Mouse (Mus musculus): ENCODE measurements around the gene Grid1. TPM values are rescaled to one million over a fixed set of nuclear protein-coding genes. Genes with fewer than 3 reads are reported as not detected.

The Grid1 gene
- polyA plus RNA-seq, 2 experiments = 0.04 TPM; not detected in 1

DNA sequence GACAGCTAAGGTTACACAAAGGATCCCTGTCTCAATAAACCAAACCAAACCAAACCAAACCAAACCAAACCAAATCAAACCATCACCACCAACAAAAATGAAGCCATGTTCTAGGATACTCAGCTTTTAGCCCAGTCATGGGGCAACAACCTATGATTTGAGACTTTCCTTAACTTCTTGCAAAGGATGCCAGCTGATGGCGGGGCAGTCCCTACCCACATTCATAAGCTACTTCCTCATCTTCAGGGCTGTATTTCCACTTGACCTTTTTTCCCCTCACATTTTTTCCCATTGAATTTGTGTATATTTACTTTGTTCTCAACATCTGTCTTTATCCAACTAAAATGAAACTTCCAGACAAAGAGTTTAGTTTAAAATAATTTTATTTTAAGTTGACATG lies 135.8 kb downstream of the Grid1 start:
- H3K27me3 ChIP-seq (ENCODE audit: control insufficient read depth, insufficient read depth, low read length) = no peaks in the 10 kb centered on the region
- H3K9ac ChIP-seq (replicated peaks) = no peak overlapping the region
- no peak for ATAC-seq (ENCODE audit: insufficient read depth)
- TF ChIP-seq CTCF (IDR thresholded peaks at IDR 0.05; ENCODE audit: low read depth) (no peak), EP300 (IDR thresholded peaks at IDR 0.05; ENCODE audit: low read depth) (no peak)
- H3K27ac ChIP-seq = no peak overlapping the region
- 64% methylated on average over 1 of the region's 1 CpGs for WGBS (ENCODE audit: insufficient replicate concordance)
- no peak overlapping the region for H3K4me3 ChIP-seq (ENCODE audit: insufficient read depth in 1 of 2, low read depth in 2 of 2, low read length in 2 of 2)
- H3K9me3 ChIP-seq (ENCODE audit: control insufficient read depth, low read length) = no peaks in the 10 kb centered on the region
- no peak overlapping the region for H3K4me2 ChIP-seq (ENCODE audit: low read depth)
- no peaks in the 10 kb centered on the region for H3K4me1 ChIP-seq (replicated peaks; ENCODE audit: control insufficient read depth in 2 of 2, insufficient read depth in 2 of 2, low read length in 1 of 2)
- DNase-seq (ENCODE audit: low read depth in 3 of 3, low spot score in 3 of 3) = no peak
- H3K36me3 ChIP-seq (replicated peaks; ENCODE audit: control insufficient read depth, insufficient read depth, low read depth) = no peaks in the 10 kb centered on the region

DNA sequence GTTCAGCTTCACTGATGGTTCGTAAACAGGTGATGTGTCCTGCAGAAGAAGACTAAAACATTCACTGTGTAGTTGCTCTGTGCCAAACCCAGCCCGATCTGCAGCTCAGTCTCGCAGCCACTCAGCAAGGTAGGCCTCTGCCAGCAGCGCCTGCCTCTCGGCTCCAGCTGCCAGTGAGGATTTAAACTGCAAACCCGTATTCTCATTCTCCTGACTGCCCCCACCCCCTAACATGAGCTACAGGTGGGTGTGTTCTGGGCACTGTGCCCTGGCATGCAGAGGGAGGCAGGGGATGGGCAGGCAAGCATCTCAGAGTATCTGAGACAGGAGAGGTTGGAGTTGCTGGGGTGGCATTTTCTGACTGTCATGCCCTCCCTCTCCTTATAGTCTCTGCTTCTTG lies 140.3 kb downstream of the Grid1 start:
- no peak for ATAC-seq (ENCODE audit: insufficient read depth)
- Histone ChIP-seq H3K9ac (replicated peaks) (no peak overlapping the region), H3K27ac (no peak overlapping the region), H3K36me3 (replicated peaks; ENCODE audit: control insufficient read depth, insufficient read depth, low read depth) (no peaks in the 10 kb centered on the region), H3K4me1 (replicated peaks; ENCODE audit: control insufficient read depth in 2 of 2, insufficient read depth in 2 of 2, low read length in 1 of 2) (no peaks in the 10 kb centered on the region), H3K27me3 (ENCODE audit: control insufficient read depth, insufficient read depth, low read length) (no peaks in the 10 kb centered on the region), H3K4me2 (ENCODE audit: low read depth) (no peak overlapping the region), H3K4me3 (ENCODE audit: insufficient read depth in 1 of 2, low read depth in 2 of 2, low read length in 2 of 2) (no peak overlapping the region), H3K9me3 (ENCODE audit: control insufficient read depth, low read length) (no peaks in the 10 kb centered on the region)
- 50% methylated on average over 6 of the region's 6 CpGs for WGBS (ENCODE audit: insufficient replicate concordance)
- TF ChIP-seq EP300 (IDR thresholded peaks at IDR 0.05; ENCODE audit: low read depth) = no peak
- TF ChIP-seq CTCF (IDR thresholded peaks at IDR 0.05; ENCODE audit: low read depth) = no peak
- DNase-seq (ENCODE audit: low read depth in 3 of 3, low spot score in 3 of 3) = no peak

DNA sequence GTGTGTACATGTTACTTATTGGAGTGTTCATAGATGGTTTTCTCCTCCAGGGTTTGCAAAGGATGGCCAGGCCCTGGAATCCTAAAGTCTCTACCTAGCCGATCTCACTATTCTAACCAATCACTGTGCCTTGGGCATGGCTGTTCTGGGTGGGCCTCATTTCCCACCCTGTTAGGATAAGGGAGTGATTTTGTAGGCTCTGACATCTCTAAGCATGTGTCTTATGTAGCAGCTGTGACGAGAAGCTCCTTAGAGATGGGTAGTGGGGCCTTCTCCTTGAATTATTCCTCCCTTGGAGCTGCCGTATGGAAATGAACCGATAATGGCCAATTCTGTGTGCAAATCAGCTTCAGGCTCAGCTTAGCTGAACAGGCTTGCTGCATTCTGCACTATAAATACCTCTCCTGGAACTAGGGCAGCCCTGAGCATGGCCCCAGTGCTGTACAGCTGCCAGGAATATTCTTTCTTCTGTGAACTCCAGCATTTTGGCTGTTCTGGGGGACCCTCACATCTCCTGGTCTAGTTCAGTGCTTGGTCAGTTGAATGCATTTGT lies 143.8 kb downstream of the Grid1 start:
- ATAC-seq (ENCODE audit: insufficient read depth) (no peak), DNase-seq (ENCODE audit: low read depth in 3 of 3, low spot score in 3 of 3) (no peak)
- TF ChIP-seq CTCF (IDR thresholded peaks at IDR 0.05; ENCODE audit: low read depth) (no peak), EP300 (IDR thresholded peaks at IDR 0.05; ENCODE audit: low read depth) (no peak)
- H3K27me3 ChIP-seq (ENCODE audit: control insufficient read depth, insufficient read depth, low read length) = no peaks in the 10 kb centered on the region
- no peaks in the 10 kb centered on the region for H3K4me1 ChIP-seq (replicated peaks; ENCODE audit: control insufficient read depth in 2 of 2, insufficient read depth in 2 of 2, low read length in 1 of 2)
- 55% methylated on average over 4 of the region's 4 CpGs for WGBS (ENCODE audit: insufficient replicate concordance)
- H3K4me2 ChIP-seq (ENCODE audit: low read depth) = no peak overlapping the region
- H3K4me3 ChIP-seq (ENCODE audit: insufficient read depth in 1 of 2, low read depth in 2 of 2, low read length in 2 of 2) = no peak overlapping the region
- H3K9me3 ChIP-seq (ENCODE audit: control insufficient read depth, low read length) = no peaks in the 10 kb centered on the region
- H3K36me3 ChIP-seq (replicated peaks; ENCODE audit: control insufficient read depth, insufficient read depth, low read depth) = no peaks in the 10 kb centered on the region
- H3K9ac ChIP-seq (replicated peaks) = no peak overlapping the region
- no peak overlapping the region for H3K27ac ChIP-seq

DNA sequence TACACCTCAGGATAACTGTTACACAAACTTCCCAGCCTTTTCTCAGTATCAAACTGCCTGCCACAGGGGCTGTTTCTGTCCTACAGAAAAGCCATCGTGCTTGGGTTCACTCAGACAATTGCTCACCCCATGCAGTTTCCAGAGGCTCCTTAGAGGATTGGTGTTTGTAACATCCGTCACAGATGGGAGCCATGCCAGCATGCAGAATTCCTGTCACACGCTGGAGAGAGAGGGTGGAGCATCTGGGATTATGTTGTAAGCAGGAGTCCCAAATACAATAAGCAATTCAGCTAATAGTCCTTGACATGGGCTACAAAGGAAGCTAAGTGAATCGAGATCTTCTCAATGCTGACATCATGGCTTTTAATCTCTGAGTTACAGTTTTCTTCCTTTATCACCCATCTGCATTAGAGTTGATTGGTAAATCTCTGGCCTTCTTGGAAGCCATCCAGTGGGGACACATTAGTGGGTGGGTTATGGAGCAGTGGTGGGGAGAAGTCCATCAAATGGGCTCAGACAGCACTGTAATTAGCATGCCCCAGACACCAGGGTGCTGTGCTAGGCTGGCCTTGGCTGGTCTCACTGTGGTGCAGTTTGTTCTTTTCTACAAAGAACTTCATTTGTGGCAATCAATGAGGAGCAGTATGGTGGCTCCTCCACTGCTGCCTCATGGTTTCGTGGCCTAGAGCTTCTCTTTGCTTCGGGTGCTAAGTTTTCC lies 149.4 kb downstream of the Grid1 start:
- no peaks in the 10 kb centered on the region for H3K36me3 ChIP-seq (replicated peaks; ENCODE audit: control insufficient read depth, insufficient read depth, low read depth)
- no peak overlapping the region for H3K27ac ChIP-seq
- H3K27me3 ChIP-seq (ENCODE audit: control insufficient read depth, insufficient read depth, low read length) = no peaks in the 10 kb centered on the region
- TF ChIP-seq CTCF (IDR thresholded peaks at IDR 0.05; ENCODE audit: low read depth) (no peak), EP300 (IDR thresholded peaks at IDR 0.05; ENCODE audit: low read depth) (no peak)
- no peak overlapping the region for H3K4me3 ChIP-seq (ENCODE audit: insufficient read depth in 1 of 2, low read depth in 2 of 2, low read length in 2 of 2)
- no peak for DNase-seq (ENCODE audit: low read depth in 3 of 3, low spot score in 3 of 3)
- H3K9me3 ChIP-seq (ENCODE audit: control insufficient read depth, low read length) = no peaks in the 10 kb centered on the region
- 35% methylated on average over 6 of the region's 6 CpGs for WGBS (ENCODE audit: insufficient replicate concordance)
- no peak for ATAC-seq (ENCODE audit: insufficient read depth)
- H3K4me1 ChIP-seq (replicated peaks; ENCODE audit: control insufficient read depth in 2 of 2, insufficient read depth in 2 of 2, low read length in 1 of 2) = no peaks in the 10 kb centered on the region
- no peak overlapping the region for H3K4me2 ChIP-seq (ENCODE audit: low read depth)
- H3K9ac ChIP-seq (replicated peaks) = no peak overlapping the region

DNA sequence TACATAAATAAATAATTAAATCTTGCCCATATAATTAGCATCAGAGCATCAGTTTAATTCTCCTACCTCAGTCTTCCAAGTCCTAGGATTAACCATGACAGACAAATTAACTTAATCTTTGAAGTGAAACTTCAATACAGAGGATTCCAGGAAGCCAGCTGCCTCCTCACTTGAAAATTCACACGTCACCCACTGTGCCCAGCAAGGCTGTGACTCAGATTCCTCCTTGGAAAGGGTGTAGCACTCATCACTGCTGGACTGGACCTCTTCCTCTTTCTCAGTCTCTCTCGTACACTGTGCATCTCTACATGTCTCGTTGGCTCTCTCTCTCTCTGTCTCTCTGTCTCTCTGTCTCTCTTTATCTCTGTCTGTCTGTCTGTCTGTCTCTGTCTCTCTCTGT lies 153.0 kb downstream of the Grid1 start:
- TF ChIP-seq EP300 (IDR thresholded peaks at IDR 0.05; ENCODE audit: low read depth) (no peak), CTCF (IDR thresholded peaks at IDR 0.05; ENCODE audit: low read depth) (no peak)

More for the DNA sequence above, 153.0 kb downstream of the Grid1 start:
- Histone ChIP-seq H3K27me3 (ENCODE audit: control insufficient read depth, insufficient read depth, low read length) (no peaks in the 10 kb centered on the region), H3K36me3 (replicated peaks; ENCODE audit: control insufficient read depth, insufficient read depth, low read depth) (no peaks in the 10 kb centered on the region), H3K4me2 (ENCODE audit: low read depth) (no peak overlapping the region), H3K4me1 (replicated peaks; ENCODE audit: control insufficient read depth in 2 of 2, insufficient read depth in 2 of 2, low read length in 1 of 2) (no peaks in the 10 kb centered on the region), H3K9me3 (ENCODE audit: control insufficient read depth, low read length) (no peaks in the 10 kb centered on the region), H3K9ac (replicated peaks) (no peak overlapping the region), H3K27ac (no peak overlapping the region), H3K4me3 (ENCODE audit: insufficient read depth in 1 of 2, low read depth in 2 of 2, low read length in 2 of 2) (no peak overlapping the region)
- DNase-seq (ENCODE audit: low read depth in 3 of 3, low spot score in 3 of 3) = no peak
- no peak for ATAC-seq (ENCODE audit: insufficient read depth)
- 38% methylated on average over 3 of the region's 3 CpGs for WGBS (ENCODE audit: insufficient replicate concordance)
